Mouse (Mus musculus): ENCODE results near the gene Nav2. TPM values are rescaled to one million over a fixed set of nuclear protein-coding genes. Genes with fewer than 3 reads are reported as not detected.

Gene Nav2
- total and polyA plus RNA-seq, 3 experiments: 1.0 TPM; not detected in 2

DNA sequence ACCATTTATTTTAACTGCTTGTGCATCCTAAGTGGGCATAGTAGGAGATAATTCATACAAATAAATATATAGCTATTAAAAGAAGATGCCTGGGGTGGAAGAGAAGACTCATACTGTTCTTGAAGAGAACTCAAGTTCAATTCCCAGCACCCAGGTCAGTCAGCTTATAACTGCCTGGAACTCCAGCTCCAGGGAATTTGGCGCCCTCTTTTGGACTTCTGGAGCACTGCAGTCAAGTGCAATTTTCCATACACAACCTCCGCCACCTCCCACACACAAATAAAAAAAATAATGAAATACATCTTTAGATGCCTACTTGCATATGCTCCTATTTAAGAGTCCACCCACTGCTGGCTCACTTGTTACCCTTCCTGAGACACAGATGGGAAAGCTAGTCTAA is 416.1 kb downstream of the Nav2 start:
- Histone ChIP-seq H3K4me1 (ENCODE audit: insufficient read depth, low read depth, low read length) (no peaks in the 10 kb centered on the region), H3K27me3 (ENCODE audit: insufficient read depth, low read length) (no peaks in the 10 kb centered on the region), H3K4me3 (ENCODE audit: low read depth, low read length) (no peak overlapping the region), H3K9me3 (replicated peaks) (peaks cover 80% of the 10 kb centered on the region), H3K36me3 (replicated peaks) (no peaks in the 10 kb centered on the region)
- no peak for DNase-seq (ENCODE audit: low spot score)
- TF ChIP-seq CTCF (IDR thresholded peaks at IDR 0.05; ENCODE audit: low read depth, low read length): no peak
- TF ChIP-seq POLR2AphosphoS5 (IDR thresholded peaks at IDR 0.05; ENCODE audit: insufficient replicate concordance, low read depth, low read length): no peak
- TF ChIP-seq TAL1 (conservative IDR thresholded peaks at IDR 0.05; ENCODE audit: low read depth, low read length): no peak
- no peak for TF ChIP-seq GATA2 (IDR thresholded peaks at IDR 0.05; ENCODE audit: borderline replicate concordance, low read depth, low read length)
- no peak for TF ChIP-seq GATA1 (IDR thresholded peaks at IDR 0.05; ENCODE audit: borderline replicate concordance, low read length)
- no peak for ATAC-seq (ENCODE audit: extremely low read depth, insufficient number of reproducible peaks, low FRiP score, poor library complexity, severe bottlenecking)

DNA sequence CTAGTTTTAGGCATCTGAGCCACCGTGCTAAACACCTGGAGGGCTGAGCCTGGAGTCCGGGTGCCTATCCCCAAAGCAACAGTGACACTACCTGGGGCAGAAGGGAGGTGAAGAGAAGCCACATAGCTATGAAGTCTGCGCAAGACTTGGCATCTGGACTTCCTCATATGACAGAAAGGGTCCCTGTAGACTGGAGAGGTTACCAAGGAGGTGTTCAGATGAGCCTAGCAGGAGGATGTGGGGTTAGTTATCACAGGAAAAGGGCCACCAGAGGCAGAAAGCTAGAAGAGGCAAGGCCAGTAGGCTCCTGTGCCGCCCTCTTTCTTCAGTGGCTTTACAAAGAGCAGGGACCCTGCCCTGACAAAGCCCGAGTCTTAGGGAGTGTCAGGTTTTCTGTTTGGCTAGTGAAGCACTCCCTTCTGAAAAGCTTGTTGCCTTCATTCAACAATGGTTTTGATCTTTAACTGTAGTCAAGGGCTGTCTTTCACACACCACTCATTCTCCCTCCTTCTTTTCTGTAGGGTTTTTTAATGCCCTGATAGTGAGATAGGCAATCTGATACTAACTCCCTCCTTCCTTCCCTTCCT is 417.7 kb downstream of the Nav2 start:
- Histone ChIP-seq H3K9me3 (replicated peaks) (peaks cover 78% of the 10 kb centered on the region), H3K4me3 (ENCODE audit: low read depth, low read length) (no peak overlapping the region), H3K36me3 (replicated peaks) (no peaks in the 10 kb centered on the region), H3K4me1 (ENCODE audit: insufficient read depth, low read depth, low read length) (no peaks in the 10 kb centered on the region), H3K27me3 (ENCODE audit: insufficient read depth, low read length) (no peaks in the 10 kb centered on the region)
- DNase-seq (ENCODE audit: low spot score): no peak
- ATAC-seq (ENCODE audit: extremely low read depth, insufficient number of reproducible peaks, low FRiP score, poor library complexity, severe bottlenecking): no peak
- TF ChIP-seq CTCF (IDR thresholded peaks at IDR 0.05; ENCODE audit: low read depth, low read length): no peak
- no peak for TF ChIP-seq POLR2AphosphoS5 (IDR thresholded peaks at IDR 0.05; ENCODE audit: insufficient replicate concordance, low read depth, low read length)
- TF ChIP-seq TAL1 (conservative IDR thresholded peaks at IDR 0.05; ENCODE audit: low read depth, low read length): no peak
- TF ChIP-seq GATA1 (IDR thresholded peaks at IDR 0.05; ENCODE audit: borderline replicate concordance, low read length): no peak
- no peak for TF ChIP-seq GATA2 (IDR thresholded peaks at IDR 0.05; ENCODE audit: borderline replicate concordance, low read depth, low read length)

DNA sequence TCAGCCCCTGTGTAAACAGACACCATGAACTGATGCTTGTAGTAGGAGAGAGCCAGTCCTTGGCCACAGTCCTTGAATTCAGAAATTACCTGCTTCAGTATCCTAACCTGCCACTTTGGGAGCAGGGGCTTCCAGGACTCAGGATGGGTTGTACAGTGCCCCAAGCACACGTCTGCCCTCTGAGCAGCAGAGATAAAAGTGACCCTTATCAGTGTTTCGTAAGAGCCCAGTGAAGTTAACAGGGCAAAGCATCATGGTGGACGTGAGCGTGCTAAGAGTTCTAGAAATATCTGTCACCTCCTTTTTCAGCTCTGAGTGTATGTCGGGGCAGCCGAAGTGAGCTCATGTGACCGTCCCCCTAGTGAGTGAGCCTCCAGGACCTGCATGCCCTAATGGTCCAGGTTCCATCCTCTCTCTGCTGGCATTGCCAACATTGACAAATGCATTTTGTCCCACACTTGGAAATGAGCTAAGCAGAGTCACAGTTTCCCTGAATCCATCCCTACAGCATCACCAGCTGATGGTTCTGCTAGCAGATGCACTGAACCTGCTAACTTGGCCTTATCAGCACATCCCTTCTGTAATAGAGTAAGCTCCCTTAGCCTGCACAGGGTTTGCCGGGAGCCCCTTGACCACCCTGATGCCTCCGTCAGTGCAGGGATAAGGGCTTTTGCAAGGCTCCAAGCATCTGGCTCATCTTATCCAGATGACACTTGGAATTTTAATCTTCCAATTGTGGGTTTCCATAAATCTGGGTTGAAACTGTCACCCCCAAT is 418.6 kb downstream of the Nav2 start:
- H3K36me3 ChIP-seq (replicated peaks): no peaks in the 10 kb centered on the region
- H3K4me1 ChIP-seq (ENCODE audit: insufficient read depth, low read depth, low read length): no peaks in the 10 kb centered on the region
- H3K9me3 ChIP-seq (replicated peaks): peaks cover 80% of the 10 kb centered on the region
- TF ChIP-seq POLR2AphosphoS5 (IDR thresholded peaks at IDR 0.05; ENCODE audit: insufficient replicate concordance, low read depth, low read length) (no peak), TAL1 (conservative IDR thresholded peaks at IDR 0.05; ENCODE audit: low read depth, low read length) (no peak), CTCF (IDR thresholded peaks at IDR 0.05; ENCODE audit: low read depth, low read length) (no peak), GATA2 (IDR thresholded peaks at IDR 0.05; ENCODE audit: borderline replicate concordance, low read depth, low read length) (no peak), GATA1 (IDR thresholded peaks at IDR 0.05; ENCODE audit: borderline replicate concordance, low read length) (no peak)
- no peak overlapping the region for H3K4me3 ChIP-seq (ENCODE audit: low read depth, low read length)
- ATAC-seq (ENCODE audit: extremely low read depth, insufficient number of reproducible peaks, low FRiP score, poor library complexity, severe bottlenecking) (no peak), DNase-seq (ENCODE audit: low spot score) (no peak)
- no peaks in the 10 kb centered on the region for H3K27me3 ChIP-seq (ENCODE audit: insufficient read depth, low read length)

DNA sequence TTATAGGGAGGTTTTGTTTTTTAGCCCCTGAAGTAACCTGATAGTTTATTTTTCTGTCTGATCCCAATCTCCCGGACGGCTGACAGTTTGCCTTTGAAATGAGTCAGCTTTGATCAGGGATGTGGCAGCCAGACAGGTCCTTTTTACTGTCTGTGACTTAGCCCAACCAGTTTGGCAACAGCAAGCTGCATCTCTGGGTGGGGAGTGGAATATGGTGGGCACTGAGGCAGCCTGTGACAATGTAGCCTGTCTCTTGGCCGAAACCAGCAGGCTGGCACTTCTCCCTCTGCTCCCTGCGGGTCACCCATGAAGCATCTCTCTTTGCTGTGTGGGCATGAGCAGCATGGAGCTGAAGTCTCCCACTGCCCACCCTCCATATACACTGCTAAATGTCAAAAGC is 421.7 kb downstream of the Nav2 start:
- H3K27me3 ChIP-seq (ENCODE audit: insufficient read depth, low read length): no peaks in the 10 kb centered on the region
- H3K36me3 ChIP-seq (replicated peaks): no peaks in the 10 kb centered on the region
- H3K4me1 ChIP-seq (ENCODE audit: insufficient read depth, low read depth, low read length): no peaks in the 10 kb centered on the region
- ATAC-seq (ENCODE audit: extremely low read depth, insufficient number of reproducible peaks, low FRiP score, poor library complexity, severe bottlenecking): no peak
- H3K4me3 ChIP-seq (ENCODE audit: low read depth, low read length): no peak overlapping the region
- TF ChIP-seq GATA1 (IDR thresholded peaks at IDR 0.05; ENCODE audit: borderline replicate concordance, low read length) (no peak), CTCF (IDR thresholded peaks at IDR 0.05; ENCODE audit: low read depth, low read length) (no peak), TAL1 (conservative IDR thresholded peaks at IDR 0.05; ENCODE audit: low read depth, low read length) (no peak), GATA2 (IDR thresholded peaks at IDR 0.05; ENCODE audit: borderline replicate concordance, low read depth, low read length) (no peak), POLR2AphosphoS5 (IDR thresholded peaks at IDR 0.05; ENCODE audit: insufficient replicate concordance, low read depth, low read length) (no peak)
- DNase-seq (ENCODE audit: low spot score): no peak
- H3K9me3 ChIP-seq (replicated peaks): peaks cover 75% of the 10 kb centered on the region

DNA sequence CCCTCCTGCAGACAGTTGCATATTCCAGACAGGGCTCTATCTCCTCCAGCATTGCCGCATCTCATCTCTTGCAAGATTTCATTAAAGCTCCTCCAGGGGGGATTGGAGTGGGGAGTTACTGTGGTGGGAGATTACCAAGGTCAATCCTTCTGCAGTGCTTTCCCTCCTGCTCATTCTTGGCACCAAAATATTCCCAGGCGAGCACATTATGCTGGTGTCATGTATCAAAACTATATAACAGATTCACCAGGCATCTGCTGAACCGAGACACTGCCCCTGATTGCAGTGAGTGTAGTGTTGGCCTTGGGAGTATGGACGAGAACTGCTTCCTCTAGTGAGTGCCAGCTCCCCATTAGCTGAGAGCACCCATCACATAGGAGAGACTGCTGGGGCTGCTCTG is 423.4 kb downstream of the Nav2 start:
- Histone ChIP-seq H3K9me3 (replicated peaks) (peaks cover 69% of the 10 kb centered on the region), H3K4me3 (ENCODE audit: low read depth, low read length) (no peak overlapping the region), H3K36me3 (replicated peaks) (no peaks in the 10 kb centered on the region), H3K27me3 (ENCODE audit: insufficient read depth, low read length) (no peaks in the 10 kb centered on the region), H3K4me1 (ENCODE audit: insufficient read depth, low read depth, low read length) (no peaks in the 10 kb centered on the region)
- DNase-seq (ENCODE audit: low spot score): no peak
- TF ChIP-seq CTCF (IDR thresholded peaks at IDR 0.05; ENCODE audit: low read depth, low read length) (no peak), TAL1 (conservative IDR thresholded peaks at IDR 0.05; ENCODE audit: low read depth, low read length) (no peak), GATA2 (IDR thresholded peaks at IDR 0.05; ENCODE audit: borderline replicate concordance, low read depth, low read length) (no peak), POLR2AphosphoS5 (IDR thresholded peaks at IDR 0.05; ENCODE audit: insufficient replicate concordance, low read depth, low read length) (no peak), GATA1 (IDR thresholded peaks at IDR 0.05; ENCODE audit: borderline replicate concordance, low read length) (no peak)
- no peak for ATAC-seq (ENCODE audit: extremely low read depth, insufficient number of reproducible peaks, low FRiP score, poor library complexity, severe bottlenecking)

DNA sequence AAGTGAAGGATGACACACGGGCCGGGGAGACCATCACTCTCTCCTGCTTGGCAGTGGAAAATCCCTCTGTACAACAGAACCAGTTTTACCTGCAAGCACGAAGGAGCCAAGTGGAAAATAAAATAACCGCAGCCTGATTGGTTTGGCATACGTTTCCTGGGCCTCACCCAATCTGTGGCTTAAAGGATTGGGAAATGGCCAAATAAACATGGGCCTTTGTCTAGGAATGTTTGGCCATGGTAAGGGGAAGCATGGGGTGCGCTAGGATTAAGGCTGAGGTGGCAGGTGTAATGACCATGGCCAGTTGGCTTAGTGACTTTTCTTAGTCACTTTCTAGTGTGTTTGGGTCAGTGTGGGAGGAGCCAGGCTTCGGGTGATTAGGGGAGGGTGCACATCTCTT is 424.1 kb downstream of the Nav2 start:
- H3K4me1 ChIP-seq (ENCODE audit: insufficient read depth, low read depth, low read length): no peaks in the 10 kb centered on the region
- H3K4me3 ChIP-seq (ENCODE audit: low read depth, low read length): no peak overlapping the region
- ATAC-seq (ENCODE audit: extremely low read depth, insufficient number of reproducible peaks, low FRiP score, poor library complexity, severe bottlenecking) (no peak), DNase-seq (ENCODE audit: low spot score) (no peak)
- TF ChIP-seq TAL1 (conservative IDR thresholded peaks at IDR 0.05; ENCODE audit: low read depth, low read length) (no peak), GATA2 (IDR thresholded peaks at IDR 0.05; ENCODE audit: borderline replicate concordance, low read depth, low read length) (no peak), CTCF (IDR thresholded peaks at IDR 0.05; ENCODE audit: low read depth, low read length) (no peak), POLR2AphosphoS5 (IDR thresholded peaks at IDR 0.05; ENCODE audit: insufficient replicate concordance, low read depth, low read length) (no peak), GATA1 (IDR thresholded peaks at IDR 0.05; ENCODE audit: borderline replicate concordance, low read length) (no peak)
- peaks cover 62% of the 10 kb centered on the region for H3K9me3 ChIP-seq (replicated peaks)
- H3K27me3 ChIP-seq (ENCODE audit: insufficient read depth, low read length): no peaks in the 10 kb centered on the region
- no peaks in the 10 kb centered on the region for H3K36me3 ChIP-seq (replicated peaks)
